Mouse (Mus musculus): ENCODE data around the gene Slc25a44.
"Not testable (repeated sequence)": the region's sequence is repeated elsewhere in the genome, so short reads cannot be mapped to it uniquely, and the experiment has no call there.

Gene Slc25a44

DNA sequence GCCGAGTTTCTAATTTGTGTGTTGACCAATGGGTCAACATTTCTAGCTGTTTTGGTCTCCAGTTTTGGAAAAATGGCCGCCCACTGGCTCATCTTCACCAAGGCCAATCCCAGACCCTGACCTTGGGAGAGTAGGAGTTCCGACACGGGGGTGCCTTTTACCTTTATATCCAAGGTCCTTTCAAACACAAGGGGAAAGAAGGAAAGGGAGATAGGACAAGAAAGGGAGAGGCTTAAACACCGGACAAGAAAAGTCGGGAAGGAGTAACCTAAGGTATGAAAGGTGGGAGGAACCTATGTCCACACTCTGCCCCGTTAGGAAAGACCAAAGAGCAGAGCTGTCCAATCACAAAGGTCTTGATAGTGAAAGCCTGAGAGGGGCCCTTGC, 14.3 kb downstream of the Slc25a44 start:
- peak; percentile 42 for DNase-seq

DNA sequence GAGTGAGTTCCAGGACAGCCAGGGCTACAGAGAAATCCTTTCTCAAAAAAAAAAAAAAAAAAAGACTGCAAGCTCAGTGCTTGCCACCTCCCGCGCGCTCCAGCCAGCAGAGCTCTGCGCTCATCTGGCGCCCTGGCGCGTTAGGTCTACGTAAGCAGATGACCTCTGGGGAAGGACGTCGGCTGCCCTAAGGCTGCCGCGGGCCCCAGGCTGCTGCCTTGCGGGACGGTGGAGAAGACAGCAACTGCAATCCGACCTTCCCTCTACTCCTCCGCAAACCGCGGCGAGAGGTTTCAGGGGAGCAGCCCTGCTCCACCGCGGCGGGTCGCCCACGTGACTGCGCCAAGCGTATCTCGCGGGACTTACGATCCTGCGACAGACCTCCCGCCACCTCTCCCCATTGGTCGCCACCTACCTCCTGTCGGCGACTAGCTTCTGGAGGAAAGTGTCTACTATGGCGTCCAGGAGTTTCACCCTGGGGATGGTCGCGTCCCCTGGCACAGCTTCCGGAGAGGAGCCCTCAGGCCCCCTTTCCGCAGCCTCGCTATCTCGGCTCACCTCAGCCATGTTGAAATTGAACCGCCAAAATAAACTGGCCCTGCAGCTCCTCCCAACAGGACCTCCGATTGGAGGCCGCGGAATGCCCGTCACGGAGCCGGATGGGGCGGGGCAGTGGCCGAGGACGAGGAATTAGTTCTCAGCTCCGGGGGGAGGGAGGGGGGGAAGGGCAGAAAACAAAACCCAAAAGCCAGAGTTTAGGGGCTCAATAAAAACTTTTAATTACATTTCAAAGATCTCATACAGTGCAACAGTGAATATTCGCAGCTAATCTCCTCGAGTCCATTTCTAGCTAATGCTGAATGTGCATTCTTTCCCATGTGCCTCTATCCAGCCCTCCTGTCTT, 14.9 kb downstream of the Slc25a44 start, which contains the start of gene Pmf1:
Gene Pmf1, minus strand, starts transcription at position 591 of the 904 bp plus-strand sequence.
- peak; percentile 97 for DNase-seq

DNA sequence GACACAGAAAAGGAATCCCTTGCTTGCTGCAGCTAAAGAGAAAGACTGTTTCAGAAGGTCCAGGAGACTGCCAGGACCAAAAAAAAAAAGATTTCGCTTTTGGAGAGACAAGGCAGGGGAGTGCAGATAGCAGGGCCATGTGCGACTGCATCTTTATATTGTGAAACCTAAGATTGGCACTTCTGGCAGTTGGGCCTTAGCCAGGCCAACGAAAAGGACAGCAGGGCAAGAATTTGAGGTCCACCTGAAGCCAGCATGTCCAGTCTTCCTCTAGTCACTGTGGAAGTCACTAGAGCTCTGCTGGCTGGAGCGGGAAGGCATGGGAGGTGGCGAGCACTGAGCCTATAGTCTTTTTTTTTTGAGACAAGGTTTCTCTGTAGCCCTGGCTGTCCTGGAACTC, 16.0 kb downstream of the Slc25a44 start:
- no peak for DNase-seq

DNA sequence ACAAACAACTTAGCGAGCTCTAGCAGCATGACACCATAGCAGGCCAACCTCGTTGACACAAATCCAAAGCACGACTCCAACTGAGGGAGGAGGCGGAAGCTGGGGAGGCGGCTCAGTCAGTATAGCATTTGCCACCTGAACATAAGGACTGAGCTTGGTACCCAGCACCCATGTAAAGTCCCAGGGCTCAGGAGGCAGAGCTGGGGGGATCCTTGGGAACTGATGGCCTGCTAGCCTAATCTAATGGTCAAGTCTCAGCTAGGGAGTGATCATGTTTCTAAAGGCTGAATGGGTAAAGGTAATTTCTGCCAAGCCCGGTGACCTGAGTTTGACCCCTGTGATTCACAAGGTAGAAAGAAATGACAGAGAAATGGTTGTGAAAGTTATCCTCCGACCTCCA, 17.4 kb downstream of the Slc25a44 start:
- no peak for DNase-seq

DNA sequence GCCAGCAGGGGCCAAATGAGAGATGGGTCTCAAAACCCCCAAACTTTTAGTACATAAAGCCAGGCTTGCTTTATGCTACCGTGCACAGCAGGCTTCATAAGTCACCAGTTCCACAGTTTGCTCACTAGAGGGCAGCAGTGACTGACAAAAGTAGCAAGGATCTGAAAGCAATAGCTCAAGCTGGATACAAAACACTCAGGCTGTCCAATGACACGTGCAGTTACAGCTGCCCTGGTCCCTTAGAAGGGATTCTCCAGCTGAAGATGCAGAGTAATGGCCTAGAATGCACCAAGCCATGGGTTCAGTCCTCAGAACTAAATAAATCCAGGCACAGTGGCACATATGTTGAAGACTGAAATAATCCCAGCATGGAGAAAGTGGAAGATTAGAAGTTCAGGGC, 17.8 kb downstream of the Slc25a44 start:
- DNase-seq: peak; percentile 77

DNA sequence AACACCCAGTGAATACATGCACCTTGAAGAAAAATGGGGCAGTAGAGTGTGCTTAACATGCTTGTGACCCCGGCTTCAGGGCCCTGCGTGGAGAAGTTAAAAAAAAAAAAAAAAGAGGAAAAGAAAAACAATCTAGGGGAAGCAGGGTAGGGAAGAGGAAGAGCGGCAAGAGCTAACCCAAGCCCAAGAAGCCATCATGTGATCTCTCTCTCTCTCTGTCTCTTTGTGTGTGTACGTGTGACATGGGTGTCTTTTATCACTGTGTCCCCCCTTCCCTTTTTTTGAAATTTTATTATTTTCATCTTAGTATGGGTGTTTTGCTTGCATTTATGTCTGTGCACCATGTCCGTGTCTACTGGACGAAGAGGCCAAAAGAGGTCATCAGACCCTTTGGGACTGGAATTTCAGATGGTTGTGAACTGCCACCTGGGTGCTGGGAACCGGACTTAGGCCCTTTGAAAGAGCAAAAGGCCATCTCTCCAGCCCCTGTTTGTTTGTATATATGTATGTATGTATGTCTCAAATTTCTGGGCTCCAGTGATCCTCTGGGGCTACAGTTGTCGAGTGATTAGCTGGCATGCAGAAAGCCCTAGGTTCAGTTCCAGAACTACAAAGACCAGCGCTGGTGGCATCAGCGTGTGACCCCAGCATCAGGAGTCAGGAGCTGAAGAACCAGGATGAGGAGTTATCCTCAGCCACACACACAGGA, 21.3 kb downstream of the Slc25a44 start:
- no peak for DNase-seq

DNA sequence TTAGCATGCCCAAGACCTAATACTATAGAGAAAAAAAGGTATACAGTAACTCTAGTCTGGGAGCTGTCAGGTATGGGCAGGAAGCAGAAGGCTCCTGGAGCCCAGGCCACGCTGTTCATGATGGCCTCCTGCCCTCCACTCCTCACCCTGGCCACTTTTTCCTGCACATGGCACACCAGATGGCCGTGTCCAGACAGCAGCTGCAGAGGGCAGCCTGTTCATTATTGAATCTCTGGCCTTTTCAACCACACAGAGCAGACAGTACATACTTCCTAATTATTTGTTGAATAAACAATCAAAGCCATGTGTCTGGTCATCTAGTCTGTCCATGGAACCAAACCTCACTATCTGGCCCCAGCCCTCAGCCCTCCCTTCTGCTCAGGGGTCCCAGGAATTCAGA, 26.3 kb downstream of the Slc25a44 start:
- no peak for DNase-seq

DNA sequence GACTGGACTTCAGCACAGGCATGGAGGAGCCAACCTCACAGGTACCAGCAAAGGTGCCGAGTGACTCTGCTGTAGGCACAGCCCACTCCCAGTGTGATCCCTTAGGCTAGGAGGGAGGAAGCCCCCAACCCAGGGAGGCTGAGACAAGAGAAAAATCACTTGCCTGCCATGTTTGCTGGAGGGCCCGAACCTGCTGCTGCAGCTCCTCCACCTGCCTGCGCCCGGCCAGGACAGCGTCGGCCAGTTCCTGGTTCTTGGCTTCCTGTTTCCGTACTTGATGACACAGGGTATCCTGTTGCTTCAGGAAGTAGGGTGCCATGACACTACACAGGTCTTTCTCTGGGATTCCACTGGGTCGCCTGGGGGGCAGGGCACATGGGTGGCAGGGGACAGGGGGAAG, 29.2 kb downstream of the Slc25a44 start:
- DNase-seq: no peak

DNA sequence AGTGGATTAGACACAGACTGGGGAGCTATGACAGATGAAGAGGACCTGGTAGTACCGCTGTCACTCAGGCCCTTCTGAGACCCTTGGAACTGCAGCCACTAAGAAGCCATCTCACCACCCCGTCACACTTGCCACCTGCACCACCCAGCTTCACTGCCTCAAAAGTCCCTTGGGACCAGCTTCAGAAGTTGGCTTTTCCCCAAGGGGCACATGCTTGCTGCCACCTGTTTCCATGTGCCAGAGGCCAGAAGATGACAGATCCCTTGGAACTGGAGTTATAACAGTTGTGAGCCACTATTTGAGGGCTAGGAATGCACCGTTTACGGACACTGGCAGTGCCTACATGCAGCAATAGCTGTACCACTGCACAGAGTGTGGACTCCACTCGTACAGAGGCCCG, 29.7 kb downstream of the Slc25a44 start:
- DNase-seq: no peak

DNA sequence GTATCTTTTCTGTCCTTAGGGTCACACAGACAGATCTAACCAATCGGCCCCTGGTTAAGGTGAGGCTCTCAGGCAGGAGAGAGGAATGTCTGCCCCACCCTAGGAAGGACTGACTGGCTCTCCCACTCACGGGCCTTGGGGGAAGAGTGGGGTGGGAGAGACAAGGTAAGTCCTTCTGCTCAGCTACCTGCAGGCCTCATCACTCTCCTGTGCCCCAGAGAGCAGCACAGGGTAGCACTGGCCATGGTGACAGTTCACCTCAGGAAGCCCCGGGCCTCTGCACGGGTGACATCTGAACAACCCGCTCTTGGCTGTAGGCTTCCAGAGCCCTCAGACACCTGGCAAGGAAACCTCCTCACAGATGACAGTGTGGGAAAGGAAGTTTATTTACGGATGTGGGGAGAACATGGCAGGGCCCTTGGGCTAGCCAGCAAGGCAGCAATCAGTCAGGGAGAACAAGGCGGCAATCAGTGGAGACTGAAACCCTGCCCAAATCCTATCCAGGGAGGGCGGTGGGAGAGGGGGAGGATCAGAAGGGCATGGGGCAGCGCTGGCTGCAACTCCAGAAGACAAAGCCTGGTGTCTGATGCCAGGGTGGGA, 31.1 kb downstream of the Slc25a44 start:
- no peak for DNase-seq

DNA sequence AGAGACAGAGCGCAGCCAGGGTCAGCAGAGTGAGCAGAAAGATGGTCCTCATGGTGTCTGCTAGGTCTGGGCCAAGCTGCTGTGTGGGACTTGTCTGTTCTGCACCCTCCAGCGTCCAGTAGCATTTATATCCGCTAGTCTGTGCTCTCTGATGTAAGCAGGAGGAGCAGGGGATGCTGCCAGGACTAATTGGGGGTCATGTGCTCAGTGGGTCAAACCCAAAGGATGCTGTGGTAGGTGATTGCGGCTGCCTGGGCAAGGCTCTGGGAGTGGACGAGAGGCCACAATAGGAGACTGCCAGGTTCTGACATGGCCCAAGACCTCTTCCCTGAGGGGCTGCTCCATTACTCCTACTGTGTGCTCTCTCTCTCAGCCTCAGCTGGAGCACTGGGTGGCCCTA, 40.6 kb downstream of the Slc25a44 start, which contains the start of gene Bglap:
Gene Bglap, minus strand, starts transcription at position 101 of the 400 bp plus-strand sequence.
- no peak for DNase-seq

DNA sequence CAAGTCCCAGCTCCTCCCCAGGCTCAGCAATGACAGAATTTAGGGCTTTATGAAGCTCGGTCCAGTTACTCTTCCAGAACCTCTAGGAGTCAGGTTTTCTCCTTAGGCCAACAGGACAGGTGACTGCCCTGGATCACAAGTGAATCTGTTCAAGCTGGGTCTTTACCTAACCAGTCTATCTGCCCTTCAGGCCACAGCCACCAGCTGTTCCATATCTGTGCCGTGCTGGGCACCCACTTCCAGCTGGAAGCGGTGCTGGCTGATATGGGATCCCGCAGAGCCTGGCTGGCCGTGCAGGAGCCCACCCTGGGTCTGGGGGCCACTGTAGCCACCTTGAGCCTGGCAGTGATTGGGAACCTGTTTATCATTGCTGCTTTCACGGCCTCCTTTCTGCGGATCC, 42.6 kb downstream of the Slc25a44 start:
- not testable (repeated sequence) for DNase-seq

DNA sequence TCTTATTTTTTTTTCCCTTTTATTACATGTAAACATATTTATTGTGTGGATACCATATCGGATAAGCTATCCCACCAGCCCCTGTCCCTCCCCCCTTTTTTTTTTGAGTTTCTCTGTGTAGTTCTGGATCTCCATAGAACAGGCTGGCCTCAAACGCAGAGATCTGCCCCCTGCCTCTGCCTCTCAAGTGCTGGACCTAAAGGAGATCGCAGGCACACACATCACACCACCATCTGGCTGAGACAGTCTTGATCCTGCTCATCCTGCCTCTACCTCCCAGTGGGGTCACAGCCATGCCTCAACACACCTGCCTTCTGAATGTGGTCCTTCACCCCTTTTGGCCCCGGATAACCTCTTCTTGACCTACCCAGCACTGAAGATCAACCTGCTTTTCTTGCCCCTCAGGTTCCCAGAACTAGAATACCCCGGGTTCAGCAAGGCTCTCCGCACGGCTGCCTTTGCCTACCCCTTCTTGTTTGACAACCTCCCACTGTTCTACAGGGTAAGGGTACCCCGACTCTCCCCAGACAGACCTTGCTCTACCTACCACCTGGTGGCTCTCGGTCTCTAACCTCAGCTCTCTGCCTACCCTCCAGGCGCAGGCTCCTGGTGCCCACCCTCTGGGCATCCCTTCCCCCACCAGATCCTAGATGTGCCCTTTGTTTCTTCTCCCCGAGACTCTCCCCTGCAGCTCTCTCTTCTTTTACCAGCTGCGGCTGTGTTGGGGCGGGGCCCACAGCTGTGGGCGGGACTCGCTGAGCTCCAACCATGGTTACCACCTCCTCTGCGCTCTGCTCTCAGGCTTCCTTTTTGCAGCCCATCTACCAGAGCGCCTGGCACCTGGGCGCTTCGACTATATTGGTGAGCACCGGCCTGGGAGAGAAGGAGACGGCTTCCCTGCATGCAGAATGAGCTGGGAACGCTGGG, 43.3 kb downstream of the Slc25a44 start:
- peak; percentile 57 for DNase-seq

DNA sequence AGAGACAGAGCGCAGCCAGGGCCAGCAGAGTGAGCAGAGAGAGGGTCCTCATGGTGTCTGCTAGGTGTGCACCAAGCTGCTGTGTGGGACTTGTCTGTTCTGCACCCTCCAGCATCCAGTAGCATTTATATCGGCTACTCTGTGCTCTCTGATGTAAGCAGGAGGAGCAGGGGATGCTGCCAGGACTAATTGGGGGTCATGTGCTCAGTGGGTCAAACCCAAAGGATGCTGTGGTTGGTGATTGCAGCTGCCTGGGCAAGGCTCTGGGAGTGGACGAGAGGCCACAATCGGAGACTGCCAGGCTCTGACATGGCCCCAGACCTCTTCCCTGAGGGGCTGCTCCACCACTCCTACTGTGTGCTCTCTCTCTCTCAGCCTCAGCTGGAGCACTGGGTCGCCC, 46.3 kb downstream of the Slc25a44 start, which contains the start of gene Bglap2:
Gene Bglap2, minus strand, starts transcription at position 101 of the 400 bp plus-strand sequence.
- DNase-seq: not testable (repeated sequence)

DNA sequence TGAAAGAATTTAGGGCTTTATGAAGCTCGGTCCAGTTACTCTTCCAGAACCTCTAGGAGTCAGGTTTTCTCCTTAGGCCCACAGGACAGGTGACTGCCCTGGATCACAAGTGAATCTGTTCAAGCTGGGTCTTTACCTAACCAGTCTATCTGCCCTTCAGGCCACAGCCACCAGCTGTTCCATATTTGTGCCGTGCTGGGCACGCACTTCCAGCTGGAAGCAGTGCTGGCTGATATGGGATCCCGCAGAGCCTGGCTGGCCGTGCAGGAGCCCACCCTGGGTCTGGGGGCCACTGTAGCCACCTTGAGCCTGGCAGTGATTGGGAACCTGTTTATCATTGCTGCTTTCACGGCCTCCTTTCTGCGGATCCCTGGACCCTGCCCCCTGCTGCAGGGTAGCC, 48.3 kb downstream of the Slc25a44 start:
- DNase-seq: not testable (repeated sequence)

DNA sequence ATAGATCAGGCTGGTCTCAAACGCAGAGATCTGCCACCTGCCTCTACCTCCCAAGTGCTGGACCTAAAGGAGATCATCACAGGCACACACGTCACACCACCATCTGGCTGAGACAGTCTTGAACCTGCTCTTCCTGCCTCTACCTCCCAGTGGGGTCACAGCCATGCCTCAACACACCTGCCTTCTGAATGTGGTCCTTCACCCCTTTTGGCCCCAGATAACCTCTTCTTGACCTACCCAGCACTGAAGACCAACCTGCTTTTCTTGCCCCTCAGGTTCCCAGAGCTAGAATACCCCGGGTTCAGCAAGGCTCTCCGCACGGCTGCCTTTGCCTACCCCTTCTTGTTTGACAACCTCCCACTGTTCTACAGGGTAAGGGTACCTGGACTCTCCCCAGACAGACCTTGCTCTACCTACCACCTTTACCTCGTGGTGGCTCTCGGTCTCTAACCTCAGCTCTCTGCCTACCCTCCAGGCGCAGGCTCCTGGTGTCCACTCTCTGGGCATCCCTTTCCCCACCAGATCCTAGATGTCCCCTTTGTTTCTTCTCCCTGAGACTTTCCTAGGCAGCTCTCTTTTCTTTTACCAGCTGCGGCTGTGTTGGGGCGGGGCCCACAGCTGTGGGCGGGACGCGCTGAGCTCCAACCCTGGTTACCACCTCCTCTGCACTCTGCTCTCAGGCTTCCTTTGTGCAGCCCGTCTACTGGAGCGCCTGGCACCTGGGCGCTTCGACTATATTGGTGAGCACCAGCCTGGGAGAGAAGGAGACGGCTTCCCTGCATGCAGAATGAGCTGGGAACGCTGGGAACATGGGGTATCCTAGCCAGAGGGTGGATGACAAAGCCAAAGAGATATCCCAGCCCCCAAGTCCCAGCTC, 49.0 kb downstream of the Slc25a44 start:
- peak; percentile 46 for DNase-seq

DNA sequence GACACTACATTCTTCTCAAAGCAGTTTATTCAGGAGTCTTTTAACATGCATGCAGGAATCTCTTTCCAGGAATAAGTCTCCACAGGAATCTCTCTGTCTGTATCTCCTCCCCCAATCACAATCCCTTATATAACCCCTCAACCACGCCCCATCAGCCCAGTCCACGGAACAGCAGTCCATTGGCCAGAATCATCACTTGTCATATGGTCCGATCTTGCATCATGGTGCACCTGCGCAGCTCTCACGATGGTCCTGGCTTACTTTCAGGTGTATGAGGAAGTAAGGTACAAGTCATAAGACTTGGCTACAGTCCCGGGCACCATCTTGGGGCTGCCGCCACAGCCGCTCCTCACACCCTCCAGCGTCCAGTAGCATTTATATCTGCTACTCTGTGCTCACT, 52.3 kb downstream of the Slc25a44 start, which contains the start of gene Bglap3:
Gene Bglap3, minus strand, starts transcription at position 101 of the 400 bp plus-strand sequence.
- not testable (repeated sequence) for DNase-seq

DNA sequence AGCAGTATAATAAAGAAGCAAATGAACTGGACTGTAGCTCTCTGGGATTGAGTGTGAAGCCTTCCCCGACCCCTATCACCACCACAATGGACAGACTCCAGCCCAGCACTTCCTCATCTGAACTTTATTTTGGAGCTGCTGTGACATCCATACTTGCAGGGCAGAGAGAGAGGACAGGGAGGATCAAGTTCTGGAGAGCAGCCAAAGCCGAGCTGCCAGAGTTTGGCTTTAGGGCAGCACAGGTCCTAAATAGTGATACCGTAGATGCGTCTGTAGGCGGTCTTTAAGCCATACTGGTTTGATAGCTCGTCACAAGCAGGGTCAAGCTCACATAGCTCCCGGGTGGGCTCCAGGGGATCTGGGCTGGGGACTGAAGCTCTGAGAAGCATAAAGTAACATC, 56.4 kb downstream of the Slc25a44 start:
- DNase-seq: not testable (repeated sequence)

DNA sequence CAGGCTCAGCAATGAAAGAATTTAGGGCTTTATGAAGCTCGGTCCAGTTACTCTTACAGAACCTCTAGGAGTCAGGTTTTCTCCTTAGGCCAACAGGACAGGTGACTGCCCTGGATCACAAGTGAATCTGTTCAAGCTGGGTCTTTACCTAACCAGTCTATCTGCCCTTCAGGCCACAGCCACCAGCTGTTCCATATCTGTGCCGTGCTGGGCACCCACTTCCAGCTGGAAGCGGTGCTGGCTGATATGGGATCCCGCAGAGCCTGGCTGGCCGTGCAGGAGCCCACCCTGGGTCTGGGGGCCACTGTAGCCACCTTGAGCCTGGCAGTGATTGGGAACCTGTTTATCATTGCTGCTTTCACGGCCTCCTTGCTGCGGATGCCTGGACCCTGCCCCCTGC, 57.4 kb downstream of the Slc25a44 start:
- not testable (repeated sequence) for DNase-seq

DNA sequence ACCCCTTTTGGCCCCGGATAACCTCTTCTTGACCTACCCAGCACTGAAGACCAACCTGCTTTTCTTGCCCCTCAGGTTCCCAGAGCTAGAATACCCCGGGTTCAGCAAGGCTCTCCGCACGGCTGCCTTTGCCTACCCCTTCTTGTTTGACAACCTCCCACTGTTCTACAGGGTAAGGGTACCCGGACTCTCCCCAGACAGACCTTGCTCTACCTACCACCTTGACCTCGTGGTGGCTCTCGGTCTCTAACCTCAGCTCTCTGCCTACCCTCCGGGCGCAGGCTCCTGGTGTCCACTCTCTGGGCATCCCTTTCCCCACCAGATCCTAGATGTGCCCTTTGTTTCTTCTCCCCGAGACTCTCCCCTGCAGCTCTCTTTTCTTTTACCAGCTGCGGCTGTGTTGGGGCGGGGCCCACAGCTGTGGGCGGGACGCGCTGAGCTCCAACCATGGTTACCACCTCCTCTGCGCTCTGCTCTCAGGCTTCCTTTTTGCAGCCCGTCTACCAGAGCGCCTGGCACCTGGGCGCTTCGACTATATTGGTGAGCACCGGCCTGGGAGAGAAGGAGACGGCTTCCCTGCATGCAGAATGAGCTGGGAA, 58.0 kb downstream of the Slc25a44 start:
- peak; percentile 69 for DNase-seq
